Mouse (Mus musculus): ENCODE data around the gene Hoxb2.

The Hoxb2 gene

GRCm38 (mm10) chr11:96336597-96336996, 13.7 kb upstream of the Hoxb2 start:
- DNase-seq (ENCODE audit: low read depth): no peak

GRCm38 (mm10) chr11:96337026-96337425, 13.3 kb upstream of the Hoxb2 start:
- no peak for DNase-seq (ENCODE audit: low read depth)

GRCm38 (mm10) chr11:96338957-96339855, 11.1 kb upstream of the Hoxb2 start:
- DNase-seq (ENCODE audit: low read depth): no peak

GRCm38 (mm10) chr11:96340698-96341365, 9.5 kb upstream of the Hoxb2 start:
- DNase-seq (ENCODE audit: low read depth): no peak

- no peak for DNase-seq (ENCODE audit: low read depth)
These were observed 8.4 kb upstream of the Hoxb2 start for GRCm38 (mm10) chr11:96341701-96342575.

- no peak for DNase-seq (ENCODE audit: low read depth)
These were observed 7.8 kb upstream of the Hoxb2 start for GRCm38 (mm10) chr11:96342576-96342930.

- DNase-seq (ENCODE audit: low read depth): no peak
These were observed 7.0 kb upstream of the Hoxb2 start for GRCm38 (mm10) chr11:96343206-96343745.

- DNase-seq (ENCODE audit: low read depth): no peak
These were observed 6.1 kb upstream of the Hoxb2 start for GRCm38 (mm10) chr11:96344061-96344877.

GRCm38 (mm10) chr11:96344878-96345159, 5.5 kb upstream of the Hoxb2 start:
- no peak for DNase-seq (ENCODE audit: low read depth)

GRCm38 (mm10) chr11:96345220-96345892, 5.0 kb upstream of the Hoxb2 start:
- DNase-seq (ENCODE audit: low read depth): no peak

GRCm38 (mm10) chr11:96345893-96346806, 4.2 kb upstream of the Hoxb2 start:
- DNase-seq (ENCODE audit: low read depth): no peak

- DNase-seq (ENCODE audit: low read depth): no peak
These were observed 3.3 kb upstream of the Hoxb2 start for GRCm38 (mm10) chr11:96346916-96347520.

- no peak for DNase-seq (ENCODE audit: low read depth)
These were observed 2.6 kb upstream of the Hoxb2 start for GRCm38 (mm10) chr11:96347717-96348116.

- DNase-seq (ENCODE audit: low read depth): no peak
These were observed 2.0 kb upstream of the Hoxb2 start for GRCm38 (mm10) chr11:96348141-96348928.

- DNase-seq (ENCODE audit: low read depth): no peak
These were observed 1.3 kb upstream of the Hoxb2 start for GRCm38 (mm10) chr11:96348988-96349387.

- DNase-seq (ENCODE audit: low read depth): no peak
These were observed 609 bp upstream of the Hoxb2 start for GRCm38 (mm10) chr11:96349491-96350340.

GRCm38 (mm10) chr11:96350791-96351190, 466 bp downstream of the Hoxb2 start:
- DNase-seq (ENCODE audit: low read depth): no peak

- DNase-seq (ENCODE audit: low read depth): no peak
These were observed 987 bp downstream of the Hoxb2 start for GRCm38 (mm10) chr11:96351312-96351711.

Measured in NIH3T3 (cell line).